Mouse (Mus musculus): ENCODE measurements around the gene 1700028J19Rik.
"Not testable (repeated sequence)": the region's sequence is repeated elsewhere in the genome, so short reads cannot be mapped to it uniquely, and the experiment has no call there.

- TF ChIP-seq CTCF (IDR thresholded peaks at IDR 0.05; ENCODE audit: extremely low read depth, insufficient read depth, insufficient read length, insufficient replicate concordance); POLR2A (IDR thresholded peaks at IDR 0.05; ENCODE audit: low read depth, low read length): not testable (repeated sequence)
Measured at GRCm38 (mm10) chr7:44250732-44251275, 4.3 kb upstream of the 1700028J19Rik start.

Measured in spleen, adult 2 months (tissue).